Mouse (Mus musculus) layer of hippocampus, postnatal 36 days (tissue): ENCODE results near the gene Vps11. TPM values are rescaled to one million over a fixed set of nuclear protein-coding genes. Genes with fewer than 3 reads are reported as not detected.
"Not testable (repeated sequence)": the region's sequence is repeated elsewhere in the genome, so short reads cannot be mapped to it uniquely, and the experiment has no call there.

ENCODE experiments used
- DNase-seq, 2 experiments: peaks; one replicate each; pipeline ENCODE4 v3.0.0; 2022
- microRNA-seq, 2 experiments: library from miRNA; unstranded; fragments of <30 nt; microRNA quantifications; one replicate each; pipeline ENCODE4 v1.2.0; 2021
- total RNA-seq, 2 experiments: library from RNA; stranded (reverse); gene quantifications; 2 replicates each; pipeline ENCODE4 v1.2.3; 2021

Gene Vps11
- total RNA-seq, 2 experiments from 2014 or later, result 50.9 to 52.1 TPM

DNA sequence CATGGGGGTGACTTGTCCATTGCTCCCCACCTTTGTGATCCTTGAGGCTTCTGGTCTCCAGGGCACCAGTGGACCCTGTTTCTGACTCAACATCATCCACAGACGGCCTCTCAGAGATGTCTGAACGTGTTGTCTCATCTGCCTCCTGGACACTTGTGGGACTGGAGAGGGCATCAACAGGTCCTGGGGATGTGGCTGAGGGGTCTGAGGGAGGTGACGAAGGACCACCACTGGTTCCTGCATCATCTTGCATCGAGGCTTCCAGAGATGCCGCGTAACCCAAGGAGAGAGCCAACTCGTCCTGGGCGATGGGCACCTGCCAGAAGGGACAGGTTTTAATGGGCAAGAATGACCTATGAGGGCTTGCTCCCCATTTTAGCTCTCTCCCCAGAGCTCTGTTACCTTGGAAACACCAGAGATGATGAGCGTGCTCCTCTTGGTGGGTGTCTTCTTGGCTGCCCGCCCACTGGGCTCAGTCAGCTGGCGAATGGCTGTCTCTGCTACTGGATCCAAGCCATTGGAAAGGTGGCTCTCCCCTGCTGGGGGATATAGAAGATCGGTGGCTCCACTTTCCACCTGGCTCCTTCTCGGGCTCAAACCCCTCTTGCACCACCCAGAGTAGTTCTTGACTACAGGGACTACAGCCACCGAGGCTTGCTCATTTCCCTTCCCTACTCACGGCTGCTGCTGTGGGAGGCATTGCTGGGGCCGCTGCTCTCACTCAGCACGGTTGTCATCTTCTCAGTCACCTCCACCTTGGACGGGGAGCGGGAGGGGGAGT, 47.8 kb downstream of the Vps11 start:
- peak; percentile 73 to 82 for DNase-seq

DNA sequence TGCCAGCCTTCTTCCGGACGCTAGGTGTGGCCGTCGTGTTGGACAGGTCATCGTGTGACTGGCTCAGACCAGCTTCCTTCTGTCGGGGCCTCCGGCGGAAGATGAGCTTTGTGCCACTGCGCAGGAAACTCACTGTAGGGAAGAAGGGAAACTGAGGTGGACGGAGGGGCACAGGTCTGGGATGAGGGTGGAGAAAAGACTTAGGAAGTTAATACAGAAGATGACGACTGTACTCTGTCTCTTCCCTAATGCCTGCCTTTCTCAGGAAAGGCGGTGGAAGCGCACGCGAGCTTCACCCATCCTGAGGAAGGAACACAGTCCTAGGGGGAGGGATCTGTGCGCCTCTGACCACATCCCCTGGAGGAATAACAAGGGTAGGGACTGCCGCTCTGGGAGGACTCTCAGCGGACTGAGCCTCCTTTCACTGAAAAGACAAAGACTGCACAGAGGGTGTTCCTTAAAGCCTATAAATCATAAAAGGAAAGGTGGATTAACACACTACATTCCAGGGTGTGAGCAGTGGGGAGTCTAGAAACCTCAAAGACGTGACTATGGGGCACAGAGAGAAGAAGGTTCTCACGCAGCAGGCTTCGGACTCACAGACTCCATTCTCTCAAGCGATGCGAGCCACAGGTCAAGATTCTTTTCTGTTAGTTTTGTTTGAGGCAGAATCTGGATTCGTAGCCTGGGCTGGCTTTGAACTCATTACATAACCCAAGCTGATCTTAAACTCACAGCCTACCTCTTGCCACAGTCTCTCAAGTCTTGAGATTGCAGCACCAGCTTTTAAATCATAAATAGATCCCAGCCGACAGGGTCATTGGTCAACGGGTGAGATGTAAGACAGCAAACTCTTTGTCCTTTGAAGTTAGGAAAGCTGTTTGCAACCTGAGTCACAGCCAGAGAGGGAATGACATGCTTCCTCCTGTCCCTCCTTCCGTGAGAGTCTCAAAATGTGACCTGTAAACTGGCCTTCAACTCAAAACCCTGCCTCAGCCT, 50.0 kb downstream of the Vps11 start:
- DNase-seq, result no peak

DNA sequence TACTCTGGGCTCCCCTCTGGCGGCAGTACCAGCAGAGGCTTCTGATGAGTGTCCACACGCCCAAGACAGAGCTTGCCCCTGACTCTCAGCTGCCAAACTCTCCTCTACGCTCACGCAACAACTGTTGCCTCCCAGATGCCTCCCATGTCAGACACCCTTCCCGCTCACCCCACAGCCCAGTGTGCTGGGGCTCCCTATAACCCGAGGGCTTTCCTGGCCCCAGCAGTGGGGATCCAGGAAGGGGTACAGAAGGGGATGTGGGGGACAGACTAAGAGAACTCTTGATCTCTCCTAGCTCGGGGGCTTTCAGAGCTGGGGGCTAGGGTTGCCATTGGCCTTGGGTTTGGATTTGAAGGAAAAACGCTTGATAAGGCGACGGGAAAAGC, 50.7 kb downstream of the Vps11 start:
- DNase-seq, result no peak

DNA sequence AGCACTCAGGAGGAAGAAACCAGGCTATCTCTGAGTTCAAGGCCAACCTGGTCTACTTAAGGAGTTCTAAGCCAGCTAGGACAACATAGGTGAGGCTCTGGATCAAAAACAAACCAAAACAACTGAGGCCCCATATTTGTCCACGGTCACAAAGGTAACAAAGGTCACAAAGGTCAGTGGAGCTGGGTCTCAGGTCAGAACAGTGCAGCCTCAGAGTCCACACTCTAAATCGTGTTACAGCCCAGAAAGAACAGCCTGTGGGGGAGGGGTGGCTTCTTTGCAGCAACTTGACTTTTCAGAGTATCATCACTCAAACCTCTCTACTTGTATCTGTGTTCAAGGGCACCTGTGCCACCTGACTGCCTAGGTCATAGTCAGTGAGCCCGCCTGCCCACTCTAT, 51.7 kb downstream of the Vps11 start:
- no peak for DNase-seq

DNA sequence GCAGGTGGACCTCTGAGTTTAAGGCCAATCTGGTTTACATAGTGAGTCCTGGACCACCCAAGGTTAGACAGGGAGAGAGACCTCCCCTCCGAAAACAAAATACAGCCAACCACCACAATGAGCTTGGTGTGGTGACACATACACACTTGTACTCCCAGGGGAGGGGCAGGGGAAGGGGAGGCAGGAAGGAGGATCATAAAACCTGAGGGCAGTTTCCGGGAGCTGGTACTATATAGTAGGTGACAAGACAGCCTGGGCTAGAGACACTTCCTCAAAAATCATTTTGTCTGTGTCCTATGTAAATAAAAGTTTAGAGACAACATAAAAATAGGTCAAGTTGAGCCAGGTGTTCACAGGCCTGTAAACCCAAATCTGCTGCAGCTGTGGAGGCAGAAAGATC, 54.2 kb downstream of the Vps11 start:
- no peak for DNase-seq

DNA sequence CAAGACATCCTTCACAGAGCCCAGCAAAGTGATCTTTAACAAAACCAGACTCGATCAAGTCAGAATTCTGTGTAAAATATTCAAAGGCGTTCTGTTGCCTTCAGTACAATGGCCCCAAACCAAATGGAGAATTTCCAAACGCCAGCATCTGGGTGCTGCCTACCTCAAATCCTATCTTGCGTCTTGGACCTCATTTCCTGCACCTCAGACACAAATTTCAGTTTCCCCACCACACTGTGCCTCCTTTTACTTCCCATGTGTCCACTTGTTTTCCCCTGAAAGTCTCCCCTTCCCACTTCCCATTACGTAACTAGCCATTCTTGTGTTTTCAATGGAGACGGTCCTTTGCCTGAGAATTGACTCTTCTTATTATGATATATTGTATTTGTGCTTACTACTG, 54.9 kb downstream of the Vps11 start:
- DNase-seq, result no peak

DNA sequence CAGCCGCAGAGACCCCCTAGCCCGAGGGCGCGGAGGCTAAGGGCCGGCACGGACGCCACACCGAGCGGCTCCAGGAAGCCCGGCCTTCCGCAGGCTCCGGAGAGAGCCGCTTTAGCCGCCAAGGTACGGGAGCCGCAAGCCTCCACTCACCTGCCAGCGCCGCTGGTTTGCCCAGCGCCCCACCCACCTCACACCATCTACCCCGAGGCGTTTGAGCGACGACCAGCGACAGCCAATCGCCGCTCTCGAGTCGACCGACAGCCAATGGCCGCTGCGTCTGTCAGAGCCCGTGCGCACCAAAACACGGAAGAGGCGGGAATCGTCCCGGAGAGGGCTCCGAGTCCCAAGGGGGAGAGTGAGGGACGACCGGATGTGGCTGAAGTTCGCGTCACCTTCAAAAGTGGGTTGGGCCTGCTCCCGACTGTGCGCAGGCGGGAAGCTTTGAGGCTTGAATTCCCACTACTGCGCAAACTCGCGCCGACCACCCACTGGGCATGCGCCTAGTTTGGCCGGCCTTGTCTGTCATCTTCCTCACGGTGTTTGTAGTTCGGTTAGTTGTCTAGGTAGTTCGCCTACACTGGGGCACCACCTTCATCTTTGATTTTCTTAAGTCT, 55.9 kb downstream of the Vps11 start, which contains the start of gene Hinfp:
Gene Hinfp (minus strand): TSS at position 206 of the 614 bp plus-strand sequence.
- peak; percentile 99 for DNase-seq

DNA sequence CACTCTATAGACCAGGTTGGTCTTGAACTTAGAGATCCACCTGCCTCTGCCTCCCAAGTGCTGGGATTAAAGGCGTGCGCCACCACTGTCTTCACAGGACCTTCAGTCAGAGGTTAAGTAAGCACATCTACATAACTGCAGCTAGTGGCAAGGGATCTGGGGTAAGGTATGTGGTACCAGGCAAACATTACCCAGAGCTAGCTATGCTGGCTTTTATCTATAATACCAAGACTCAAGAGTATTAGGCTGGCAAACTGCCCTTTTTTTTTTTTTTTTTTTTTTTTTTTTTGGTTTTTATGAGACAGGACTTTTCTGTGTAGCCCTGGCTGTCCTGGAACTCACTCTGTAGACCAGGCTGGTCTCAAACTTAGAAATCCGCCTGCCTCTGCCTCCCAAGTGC, 61.5 kb downstream of the Vps11 start:
- not testable (repeated sequence) for DNase-seq

Small RNA genes within 50 kb of the gene (microRNA-seq; reads per million reads assigned to microRNA genes)
- gene Gm44335, result 0 reads per million in 2 experiments
- 0.90 to 1.3 reads per million in 2 experiments for gene Mir7085

Other genes with a start within 250 kb of the Vps11 start
- gene Gm49380, start 248.2 kb downstream of the Vps11 start, total RNA-seq, result under 1 TPM; 0.35 to 0.61 TPM
- gene Rnf26, start 248.2 kb downstream of the Vps11 start, total RNA-seq, result 10 to 100 TPM; 28.4 to 28.6 TPM
- 10 to 100 TPM; 15.6 to 18.8 TPM for gene Mcam, start 227.2 kb downstream of the Vps11 start, total RNA-seq
- gene Cbl, start 127.6 kb downstream of the Vps11 start, total RNA-seq, result 10 to 100 TPM; 65.2 to 70.5 TPM
- 1 to 10 TPM; 1.3 to 2.4 TPM for gene Ccdc153, start 121.0 kb downstream of the Vps11 start, total RNA-seq
- gene Pdzd3, start 110.2 kb downstream of the Vps11 start, total RNA-seq, result 1 to 10 TPM; 1.4 to 1.8 TPM
- gene Nlrx1, start 93.1 kb downstream of the Vps11 start, total RNA-seq, result 10 to 100 TPM; 13.5 TPM
- gene Abcg4, start 73.1 kb downstream of the Vps11 start, total RNA-seq, result 10 to 100 TPM; 63.6 to 73.1 TPM
- 10 to 100 TPM; 27.4 to 30.1 TPM for gene Hinfp, start 56.0 kb downstream of the Vps11 start, total RNA-seq
- 100 to 1,000 TPM; 184 to 198 TPM for gene C2cd2l, start 41.4 kb downstream of the Vps11 start, total RNA-seq
- gene Dpagt1, start 35.7 kb downstream of the Vps11 start, total RNA-seq, result 10 to 100 TPM; 14.5 to 15.9 TPM
- gene H2afx, start 27.0 kb downstream of the Vps11 start, total RNA-seq, result 10 to 100 TPM; 43.4 to 49.9 TPM
- gene Hmbs, start 17.4 kb downstream of the Vps11 start, total RNA-seq, result 10 to 100 TPM; 22.3 to 24.2 TPM
- 100 to 1,000 TPM; 136 to 157 TPM for gene Hyou1, start 17.8 kb upstream of the Vps11 start, total RNA-seq
- gene Slc37a4, start 35.2 kb upstream of the Vps11 start, total RNA-seq, result 10 to 100 TPM; 27.9 to 30.2 TPM
- gene Rps25, start 45.5 kb upstream of the Vps11 start, total RNA-seq, result 100 to 1,000 TPM; 660 to 671 TPM
- gene Trappc4, start 45.9 kb upstream of the Vps11 start, total RNA-seq, result 10 to 100 TPM; 64.3 to 79.1 TPM
- gene Ccdc84, start 56.9 kb upstream of the Vps11 start, total RNA-seq, result 10 to 100 TPM; 23.0 to 28.7 TPM
- gene Foxr1, start 79.5 kb upstream of the Vps11 start, total RNA-seq, result not detected
- not detected for gene Upk2, start 93.3 kb upstream of the Vps11 start, total RNA-seq
- gene Bcl9l, start 121.2 kb upstream of the Vps11 start, total RNA-seq, result 10 to 100 TPM; 70.9 to 75.7 TPM
- gene Cxcr5, start 200.2 kb upstream of the Vps11 start, total RNA-seq, result not detected
- 100 to 1,000 TPM; 133 to 134 TPM for gene Ddx6, start 243.2 kb upstream of the Vps11 start, total RNA-seq